Mouse (Mus musculus) liver, embryonic 14.5 days (tissue): ENCODE measurements at regions not wholly inside any gene's neighbourhood (a gene's known extent, or its start where the extent isn't known, plus 50 kb on each side); places are given as distances from the start of the nearest gene placed in this dataset.

Experiments used
- ATAC-seq: fragments of 200-750 bp; cut with Nextera tagmentation; 2 replicates; pipeline ENCODE4 v1.8.0; 2017; ENCODE audit warnings: moderate number of reproducible peaks, mild to moderate bottlenecking, moderate library complexity; ENCODE audit not compliant: insufficient read depth
- DNase-seq, 3 experiments: peaks; one replicate each; pipeline ENCODE4 v3.0.0-alpha.2; 2012 to 2013; ENCODE audit warnings: low read depth in 3 of 3, low spot score in 3 of 3
- H3K27ac ChIP-seq: fragments of 300-500 bp; sonication (generic); 2 replicates; pipeline ENCODE4 v1.5.1; 2014; ENCODE audit warnings: moderate library complexity, mild to moderate bottlenecking, control low read depth, inconsistent platforms
- H3K27me3 ChIP-seq: fragments of 300-500 bp; sonication (generic); 2 replicates; pipeline ENCODE4 v1.6.1; 2014; ENCODE audit warnings: mild to moderate bottlenecking, low read length, moderate library complexity; ENCODE audit not compliant: control insufficient read depth, insufficient read depth
- H3K36me3 ChIP-seq: fragments of 300-500 bp; sonication (generic); replicated peaks from 2 replicates; pipeline ENCODE4 v1.6.1; 2014; ENCODE audit warnings: low read depth; ENCODE audit not compliant: control insufficient read depth, insufficient read depth
- H3K4me1 ChIP-seq, 2 experiments: fragments of 200-500 bp in 1 of 2; fragments of 300-500 bp in 1 of 2; sonication (generic) in 1 of 2; replicated peaks; 2 replicates each; pipeline ENCODE4 v1.6.1; 2012 to 2014; ENCODE audit warnings: antibody characterized with exemption in 1 of 2, inconsistent platforms in 1 of 2, low read length in 1 of 2; ENCODE audit not compliant: control insufficient read depth in 2 of 2, insufficient read depth in 2 of 2
- H3K4me2 ChIP-seq: fragments of 300-500 bp; sonication (generic); 2 replicates; pipeline ENCODE4 v1.6.1; 2014; ENCODE audit warnings: low read depth, mild to moderate bottlenecking, control low read depth, moderate library complexity
- H3K4me3 ChIP-seq, 2 experiments: fragments of 200-500 bp in 1 of 2; fragments of 300-500 bp in 1 of 2; sonication (generic) in 1 of 2; 2 replicates each; pipeline ENCODE4 v1.5.1; 2012 to 2014; ENCODE audit warnings: low read depth in 2 of 2, low read length in 2 of 2, mild to moderate bottlenecking in 2 of 2, control low read depth in 1 of 2, inconsistent platforms in 1 of 2, moderate library complexity in 1 of 2; ENCODE audit not compliant: insufficient read depth in 1 of 2
- H3K9ac ChIP-seq: fragments of 300-500 bp; sonication (generic); replicated peaks from 2 replicates; pipeline ENCODE4 v1.6.1; 2014; ENCODE audit warnings: mild to moderate bottlenecking, control low read depth, moderate library complexity
- H3K9me3 ChIP-seq: fragments of 300-500 bp; sonication (generic); 2 replicates; pipeline ENCODE4 v1.6.1; 2016; ENCODE audit warnings: low read length, mixed read lengths; ENCODE audit not compliant: control insufficient read depth
- CTCF ChIP-seq: IDR thresholded peaks from 2 replicates; pipeline ENCODE4 v1.5.1; 2016; ENCODE audit warnings: antibody characterized with exemption, low read depth, control low read depth
- EP300 ChIP-seq: IDR thresholded peaks from 2 replicates; pipeline ENCODE4 v1.6.1; 2016; ENCODE audit warnings: antibody characterized with exemption, low read depth
- WGBS: fragments of 180-500 bp; shearing (Covaris S2); extraction: QIAGEN DNeasy Blood & Tissue Kit; methylation state at CpG from one replicate; pipeline ENCODE4 v1.1.7; 2014; ENCODE audit not compliant: insufficient replicate concordance; 5-methylcytosine and 5-hydroxymethylcytosine counted together

DNA sequence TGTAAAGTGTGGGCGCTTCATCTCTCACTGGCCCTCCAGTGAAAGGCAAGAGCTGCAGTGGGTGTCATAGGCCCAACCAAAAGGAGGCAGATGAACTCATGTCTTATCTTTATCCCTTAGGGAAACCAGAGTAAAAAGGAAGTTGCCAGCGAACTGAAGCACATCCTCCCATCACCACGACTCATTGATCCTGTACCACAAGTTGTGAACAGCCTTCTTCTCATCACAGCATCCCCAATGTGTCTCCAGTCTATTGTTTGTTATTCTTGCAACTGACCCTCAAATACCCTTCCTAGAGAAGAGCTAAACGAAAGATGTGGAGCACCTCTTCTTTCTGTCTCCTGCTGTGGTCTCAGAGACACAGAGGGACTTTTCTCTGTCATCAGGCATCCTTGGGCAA, 570.5 kb upstream of the Cdh5 start:
- Histone ChIP-seq H3K27me3 (no peaks in the 10 kb centered on the region), H3K4me2 (no peak overlapping the region), H3K27ac (no peak overlapping the region), H3K36me3 (no peaks in the 10 kb centered on the region), H3K4me1 (no peaks in the 10 kb centered on the region), H3K9me3 (no peaks in the 10 kb centered on the region), H3K4me3 (no peak overlapping the region), H3K9ac (no peak overlapping the region)
- DNase-seq (no peak), ATAC-seq (no peak)
- 34% methylated on average over 4 of the region's 4 CpGs for WGBS
- TF ChIP-seq CTCF (no peak), EP300 (no peak)

DNA sequence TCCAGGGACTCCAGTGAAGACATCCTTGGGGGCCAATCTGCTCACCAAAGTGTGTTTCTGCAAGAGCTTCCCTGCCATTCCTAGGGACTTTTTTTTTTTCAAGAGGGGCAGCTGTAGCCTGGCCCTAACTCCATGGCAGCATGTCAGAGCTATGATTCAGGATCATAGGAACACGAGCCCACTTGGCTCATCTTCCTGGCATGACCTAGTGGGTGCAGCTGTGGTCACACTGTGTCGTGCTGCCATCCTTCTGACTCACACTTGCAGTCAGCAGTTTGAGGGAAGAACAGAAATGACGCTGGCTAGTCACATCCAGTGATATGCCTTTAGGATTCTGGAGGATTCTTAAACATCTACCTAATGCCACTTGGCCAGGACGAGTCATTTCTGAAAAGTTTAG, 566.5 kb upstream of the Cdh5 start:
- Histone ChIP-seq H3K27me3 (no peaks in the 10 kb centered on the region), H3K27ac (no peak overlapping the region), H3K4me3 (no peak overlapping the region), H3K9ac (no peak overlapping the region), H3K36me3 (no peaks in the 10 kb centered on the region), H3K4me2 (no peak overlapping the region), H3K9me3 (no peaks in the 10 kb centered on the region), H3K4me1 (no peaks in the 10 kb centered on the region)
- ATAC-seq (no peak), DNase-seq (no peak)
- TF ChIP-seq CTCF: no peak
- no peak for TF ChIP-seq EP300
- 45% methylated on average over 4 of the region's 4 CpGs for WGBS

DNA sequence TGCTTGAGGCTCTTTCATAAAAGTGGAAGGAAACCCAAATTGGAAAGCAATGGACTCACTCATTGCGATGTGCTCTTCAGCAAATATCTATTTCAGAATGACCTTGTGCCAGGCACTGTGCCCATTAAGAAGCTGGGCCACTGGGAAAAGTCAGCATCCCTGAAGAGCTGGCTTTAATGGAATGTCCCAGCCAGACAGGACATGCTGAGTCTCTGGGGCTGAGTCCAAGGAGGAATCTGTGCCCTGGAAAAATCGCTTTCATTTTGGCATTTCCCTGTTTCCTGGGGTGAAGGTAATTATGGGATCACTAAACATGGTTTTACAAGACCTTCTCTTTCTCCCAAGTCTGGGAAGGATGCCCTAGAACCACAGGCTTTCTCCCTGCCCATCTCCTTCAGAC, 564.6 kb upstream of the Cdh5 start:
- 49% methylated on average over 2 of the region's 2 CpGs for WGBS
- H3K27ac ChIP-seq: no peak overlapping the region
- no peak overlapping the region for H3K9ac ChIP-seq
- no peak for DNase-seq
- ATAC-seq: no peak
- no peaks in the 10 kb centered on the region for H3K27me3 ChIP-seq
- no peak overlapping the region for H3K4me2 ChIP-seq
- TF ChIP-seq CTCF: no peak
- no peak for TF ChIP-seq EP300
- no peak overlapping the region for H3K4me3 ChIP-seq
- H3K36me3 ChIP-seq: no peaks in the 10 kb centered on the region
- no peaks in the 10 kb centered on the region for H3K4me1 ChIP-seq
- H3K9me3 ChIP-seq: no peaks in the 10 kb centered on the region

DNA sequence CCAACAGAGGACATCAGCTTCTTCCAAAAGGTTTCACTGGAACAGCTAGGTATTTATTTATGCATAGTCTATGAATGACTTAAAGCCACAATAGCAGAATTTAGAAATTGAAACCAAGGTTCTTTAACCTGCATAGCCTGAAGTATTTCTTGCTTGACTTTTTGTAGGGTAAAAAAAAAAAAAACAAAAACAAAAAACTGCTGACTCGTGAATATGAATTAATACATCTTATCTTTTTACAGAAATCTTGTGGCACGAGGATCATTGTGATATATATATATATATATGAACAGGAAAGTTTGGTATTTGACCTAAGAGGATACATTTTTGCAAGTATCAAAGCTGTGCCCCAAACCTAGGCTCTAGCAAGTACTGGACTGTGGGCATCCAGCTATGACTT, 559.5 kb upstream of the Cdh5 start:
- no peak for DNase-seq
- H3K36me3 ChIP-seq: no peaks in the 10 kb centered on the region
- no peak overlapping the region for H3K9ac ChIP-seq
- no peak for ATAC-seq
- no peaks in the 10 kb centered on the region for H3K27me3 ChIP-seq
- TF ChIP-seq EP300: no peak
- no peak for TF ChIP-seq CTCF
- no peak overlapping the region for H3K27ac ChIP-seq
- H3K4me1 ChIP-seq: no peaks in the 10 kb centered on the region
- no peak overlapping the region for H3K4me3 ChIP-seq
- no peaks in the 10 kb centered on the region for H3K9me3 ChIP-seq
- H3K4me2 ChIP-seq: no peak overlapping the region
- WGBS: 38% methylated on average over 2 of the region's 2 CpGs

DNA sequence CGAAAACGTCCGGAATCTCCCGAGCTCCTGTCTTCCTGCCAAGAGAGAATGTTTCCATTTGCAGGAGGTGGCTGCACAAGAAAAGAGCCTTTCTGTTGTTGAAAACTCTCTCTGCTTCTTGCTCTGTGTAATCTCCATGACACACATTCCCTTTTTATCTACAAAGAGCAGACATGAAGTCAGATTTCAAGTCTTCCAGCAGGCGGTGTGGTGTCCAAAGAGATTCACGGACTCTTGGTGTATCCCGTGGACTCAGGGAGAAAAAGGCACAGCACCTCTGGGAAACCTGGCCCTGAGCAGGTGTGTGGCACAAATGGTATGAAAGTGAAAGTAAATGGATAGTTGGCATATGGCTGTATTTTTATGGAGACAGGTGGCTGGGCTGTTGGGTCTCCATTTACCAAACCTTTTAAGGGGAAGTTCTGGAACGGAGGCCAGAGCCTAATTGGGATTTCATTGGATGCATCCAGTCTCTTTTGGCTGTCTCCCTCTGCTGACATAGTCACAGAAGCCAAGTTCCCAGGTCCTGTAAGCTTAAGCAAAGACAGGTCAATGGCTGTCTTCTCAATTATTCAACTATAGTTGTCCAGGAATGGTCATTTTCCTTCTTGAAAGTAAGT, 549.4 kb upstream of the Cdh5 start:
- no peaks in the 10 kb centered on the region for H3K4me1 ChIP-seq
- WGBS: 67% methylated on average over 8 of the region's 8 CpGs
- H3K27ac ChIP-seq: no peak overlapping the region
- no peak overlapping the region for H3K4me2 ChIP-seq
- H3K27me3 ChIP-seq: no peaks in the 10 kb centered on the region
- no peaks in the 10 kb centered on the region for H3K36me3 ChIP-seq
- H3K4me3 ChIP-seq: no peak overlapping the region
- H3K9me3 ChIP-seq: no peaks in the 10 kb centered on the region
- no peak overlapping the region for H3K9ac ChIP-seq
- ATAC-seq (no peak), DNase-seq (no peak)
- TF ChIP-seq EP300 (no peak), CTCF (no peak)
